Mouse (Mus musculus): ENCODE data around the gene Megf9.

Megf9 gene

DNA sequence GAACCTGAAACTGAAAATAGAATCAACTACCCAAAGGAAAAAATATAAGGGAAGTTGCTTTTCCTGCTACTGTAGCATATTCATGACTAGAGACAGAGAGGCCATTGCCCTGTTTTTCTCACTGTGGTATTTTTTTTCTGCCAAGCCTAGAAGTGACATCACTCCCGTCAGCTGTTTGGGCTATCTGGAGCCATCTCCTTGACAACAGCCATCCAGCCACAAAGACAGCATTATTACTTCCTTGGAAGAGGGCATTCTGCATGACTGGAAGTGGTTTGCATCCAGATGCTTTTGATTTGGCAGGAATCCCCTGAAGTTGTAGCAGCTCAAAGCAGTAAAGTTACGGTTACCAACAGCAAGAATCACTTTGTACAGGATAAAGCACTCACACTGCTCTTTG lies 122.7 kb downstream of the Megf9 start:
- no peak for DNase-seq

GRCm38 (mm10) chr4:70409994-70410721 lies 124.6 kb downstream of the Megf9 start, which contains the start of gene Cdk5rap2:
TSS of gene Cdk5rap2 (minus strand) at chr4:70410443.
- peak; percentile 96 for DNase-seq

GRCm38 (mm10) chr4:70409456-70409855 lies 125.3 kb downstream of the Megf9 start:
- no peak for DNase-seq

- peak; percentile 65 for DNase-seq
These were observed 132.5 kb downstream of the Megf9 start for GRCm38 (mm10) chr4:70402109-70402819.

DNA sequence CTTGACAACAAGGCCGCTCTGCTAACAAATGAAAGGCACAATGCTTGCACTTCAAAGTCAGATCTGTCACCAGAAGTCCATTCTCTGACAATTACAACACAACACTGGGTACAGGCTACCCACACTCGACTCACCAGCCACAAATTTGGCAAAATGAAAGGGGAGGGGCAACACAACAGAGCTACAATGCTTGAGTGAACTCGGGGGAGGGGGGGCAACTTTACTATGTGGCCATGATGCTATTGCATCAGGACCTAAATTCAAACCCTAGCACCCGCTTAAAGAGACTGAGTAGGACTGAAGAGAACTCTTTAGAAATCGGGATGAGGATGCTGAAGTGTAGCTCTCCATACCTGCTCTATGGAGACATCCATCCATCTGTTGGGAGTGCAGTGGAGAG lies 135.3 kb downstream of the Megf9 start:
- no peak for DNase-seq

- DNase-seq: no peak
These were observed 135.7 kb downstream of the Megf9 start for GRCm38 (mm10) chr4:70399074-70399473.

- no peak for DNase-seq
These were observed 136.7 kb downstream of the Megf9 start for GRCm38 (mm10) chr4:70398088-70398487.

GRCm38 (mm10) chr4:70396701-70397100 lies 138.1 kb downstream of the Megf9 start:
- DNase-seq: no peak

DNA sequence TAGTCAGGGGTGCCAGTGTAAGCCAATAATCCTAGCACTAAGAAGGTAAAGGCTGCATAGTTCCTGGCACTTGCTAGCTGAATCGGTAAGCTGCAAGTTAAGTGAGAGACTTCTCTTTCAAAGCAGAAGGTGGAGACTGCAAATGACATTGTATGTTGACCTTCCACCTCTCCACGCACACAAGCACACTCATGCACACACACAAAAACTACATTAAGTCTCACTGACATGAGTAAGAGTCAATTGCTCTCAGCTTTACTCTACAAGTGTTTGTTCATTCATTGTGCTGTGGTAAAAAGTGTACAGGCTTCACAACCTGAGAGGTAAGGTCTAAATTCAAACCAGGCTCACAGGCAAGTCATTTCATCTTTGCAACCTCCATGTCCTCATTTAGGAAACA lies 140.1 kb downstream of the Megf9 start:
- no peak for DNase-seq

DNA sequence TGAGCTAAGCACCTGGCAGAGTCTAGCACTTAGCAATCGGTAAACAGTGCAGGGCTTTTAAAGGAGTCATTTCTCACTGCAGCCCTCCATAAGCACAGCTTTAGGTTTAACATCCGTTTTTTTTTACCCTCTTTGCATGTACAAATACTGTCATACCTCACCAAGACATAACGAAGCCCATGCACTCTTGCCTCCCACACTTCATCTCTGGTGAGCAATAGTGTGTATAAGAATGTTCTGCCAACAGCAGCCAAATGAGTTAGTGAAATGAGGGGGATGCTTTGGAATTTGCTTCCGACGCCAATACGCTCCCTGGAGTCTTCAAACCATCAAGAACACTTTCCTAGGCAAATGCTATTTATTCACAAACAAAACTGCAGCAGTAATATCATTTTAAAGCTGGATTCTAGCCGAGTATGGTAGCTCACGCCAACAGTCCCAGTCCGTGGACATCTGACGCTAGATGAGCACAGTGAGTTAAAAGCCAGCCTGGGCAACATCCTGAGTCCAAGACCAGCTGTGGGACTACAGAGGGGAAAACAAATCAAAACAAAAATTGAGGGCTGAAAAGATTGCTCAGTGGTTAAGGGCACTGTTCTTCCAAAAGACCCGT lies 142.9 kb downstream of the Megf9 start:
- DNase-seq: no peak

GRCm38 (mm10) chr4:70391073-70391472 lies 143.7 kb downstream of the Megf9 start:
- no peak for DNase-seq

DNA sequence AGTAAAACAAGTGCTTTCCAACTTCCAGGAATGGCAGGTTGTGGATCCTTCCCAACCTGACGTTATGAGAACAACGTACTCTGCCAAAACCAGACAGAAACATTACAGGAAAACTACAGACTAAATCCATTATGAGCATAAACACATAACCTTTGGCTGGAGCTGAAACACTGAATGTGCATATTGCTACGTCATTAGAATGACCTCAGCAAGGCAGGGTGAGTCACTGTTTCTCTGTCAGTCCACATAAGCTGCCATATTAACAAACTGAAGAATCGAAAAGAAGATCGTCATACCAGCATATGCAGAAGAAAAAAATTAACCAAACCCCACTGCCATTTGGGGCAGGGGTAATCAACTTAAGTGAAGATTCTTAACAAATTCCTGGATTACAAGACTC lies 148.6 kb downstream of the Megf9 start:
- no peak for DNase-seq

- no peak for DNase-seq
These were observed 157.4 kb downstream of the Megf9 start for GRCm38 (mm10) chr4:70377359-70377758.

Data from right cerebral cortex, postnatal 14 days (tissue).